Mouse (Mus musculus) forebrain, embryonic 14.5 days (tissue): ENCODE data around the gene Btg1. TPM values are rescaled to one million over a fixed set of nuclear protein-coding genes. Genes with fewer than 3 reads are reported as not detected.

Experiments used
- ATAC-seq: fragments of 200-750 bp; cut with Nextera tagmentation; 2 replicates; pipeline ENCODE4 v1.8.0; 2017; ENCODE audit warnings: mild to moderate bottlenecking, moderate library complexity
- DNase-seq: peaks from one replicate; pipeline ENCODE4 v3.0.0-alpha.2; 2015; ENCODE audit warnings: low spot score
- H3K27ac ChIP-seq: fragments of 300-500 bp; sonication (generic); 2 replicates; pipeline ENCODE4 v1.5.1; 2014; ENCODE audit warnings: low read depth, mild to moderate bottlenecking, control low read depth, low read length, moderate library complexity
- H3K27me3 ChIP-seq: fragments of 300-500 bp; sonication (generic); replicated peaks from 2 replicates; pipeline ENCODE4 v1.6.1; 2014; ENCODE audit warnings: low read length, control low read depth, mixed read lengths; ENCODE audit not compliant: control insufficient read depth, insufficient read depth
- H3K36me3 ChIP-seq: fragments of 300-500 bp; sonication (generic); 2 replicates; pipeline ENCODE4 v1.6.1; 2014; ENCODE audit warnings: low read length, control low read depth; ENCODE audit not compliant: control insufficient read depth, insufficient read depth
- H3K4me1 ChIP-seq: fragments of 300-500 bp; sonication (generic); 2 replicates; pipeline ENCODE4 v1.6.1; 2014; ENCODE audit warnings: antibody characterized with exemption, low read length, control low read depth; ENCODE audit not compliant: control insufficient read depth, insufficient read depth
- H3K4me2 ChIP-seq: fragments of 300-500 bp; sonication (generic); 2 replicates; pipeline ENCODE4 v1.6.1; 2014; ENCODE audit warnings: mild to moderate bottlenecking, control low read depth, low read length
- H3K4me3 ChIP-seq: fragments of 300-500 bp; sonication (generic); 2 replicates; pipeline ENCODE4 v1.5.1; 2014; ENCODE audit warnings: low read depth, low read length, control low read depth
- H3K9ac ChIP-seq: fragments of 300-500 bp; sonication (generic); 2 replicates; pipeline ENCODE4 v1.6.1; 2014; ENCODE audit warnings: mild to moderate bottlenecking, low read length, control low read depth, moderate library complexity
- H3K9me3 ChIP-seq: fragments of 300-500 bp; sonication (generic); replicated peaks from 2 replicates; pipeline ENCODE4 v1.6.1; 2016; ENCODE audit warnings: low read length, control low read depth, mixed read lengths; ENCODE audit not compliant: control insufficient read depth
- WGBS: fragments of 180-500 bp; shearing (Covaris S2); extraction: QIAGEN DNeasy Blood & Tissue Kit; methylation state at CpG from one replicate; pipeline ENCODE4 v1.1.7; 2014; 5-methylcytosine and 5-hydroxymethylcytosine counted together
- polyA plus RNA-seq: library from polyadenylated mRNA; unstranded; fragments of >200 nt; fragmentation: Nextera tagmentation; extraction: Ambion mirVana; gene quantifications from 2 replicates; pipeline ENCODE4 v1.2.1, GENCODE M21; 2014

The Btg1 gene
- polyA plus RNA-seq, 1 experiment from 2014 or later = 73.8 TPM

GRCm38 (mm10) chr10:96625682-96626081 lies 8.9 kb downstream of the Btg1 start:
- ATAC-seq = no peak
- peaks cover 26% of the 10 kb centered on the region; the same call in 1 of the 2 replicates for H3K36me3 ChIP-seq
- WGBS = 79% methylated on average over 4 of the region's 4 CpGs
- H3K9me3 ChIP-seq = no peaks in the 10 kb centered on the region
- H3K9ac ChIP-seq = no peak overlapping the region
- H3K27me3 ChIP-seq = no peaks in the 10 kb centered on the region
- H3K27ac ChIP-seq = no peak overlapping the region
- H3K4me3 ChIP-seq = no peak overlapping the region
- no peak for DNase-seq
- H3K4me1 ChIP-seq = peaks cover 37% of the 10 kb centered on the region
- peak overlapping the region; percentile 82; the same call in 1 of the 2 replicates for H3K4me2 ChIP-seq

GRCm38 (mm10) chr10:96626120-96626750 lies 9.4 kb downstream of the Btg1 start:
- no peak for ATAC-seq
- no peaks in the 10 kb centered on the region for H3K27me3 ChIP-seq
- WGBS = 96% methylated on average over 10 of the region's 10 CpGs
- no peak overlapping the region for H3K4me2 ChIP-seq
- DNase-seq = no peak
- H3K4me1 ChIP-seq = peaks cover 33% of the 10 kb centered on the region
- H3K4me3 ChIP-seq = no peak overlapping the region
- H3K36me3 ChIP-seq = peaks cover 26% of the 10 kb centered on the region; the same call in 1 of the 2 replicates
- H3K27ac ChIP-seq = no peak overlapping the region
- H3K9me3 ChIP-seq = no peaks in the 10 kb centered on the region
- no peak overlapping the region for H3K9ac ChIP-seq

GRCm38 (mm10) chr10:96627332-96627731 lies 10.5 kb downstream of the Btg1 start:
- ATAC-seq = no peak
- Histone ChIP-seq H3K4me2 (no peak overlapping the region), H3K9me3 (no peaks in the 10 kb centered on the region), H3K27ac (no peak overlapping the region), H3K36me3 (peaks cover 23% of the 10 kb centered on the region; the same call in 1 of the 2 replicates), H3K27me3 (no peaks in the 10 kb centered on the region), H3K9ac (no peak overlapping the region), H3K4me1 (peaks cover 24% of the 10 kb centered on the region), H3K4me3 (no peak overlapping the region)
- WGBS = 96% methylated on average over 10 of the region's 10 CpGs
- no peak for DNase-seq

- Histone ChIP-seq H3K27me3 (no peaks in the 10 kb centered on the region), H3K36me3 (peaks cover 19% of the 10 kb centered on the region; the same call in 1 of the 2 replicates), H3K27ac (no peak overlapping the region), H3K4me1 (peaks cover 14% of the 10 kb centered on the region), H3K9ac (no peak overlapping the region), H3K4me2 (no peak overlapping the region), H3K9me3 (no peaks in the 10 kb centered on the region), H3K4me3 (no peak overlapping the region)
- no peak for DNase-seq
- 84% methylated on average over 16 of the region's 16 CpGs for WGBS
- ATAC-seq = 0 out of 2 replicates have a peak, but pooled peaks have one; percentile 16
These were observed 11.5 kb downstream of the Btg1 start for GRCm38 (mm10) chr10:96628100-96628912.

GRCm38 (mm10) chr10:96628913-96629199 lies 12.1 kb downstream of the Btg1 start:
- H3K9ac ChIP-seq = no peak overlapping the region
- H3K4me2 ChIP-seq = no peak overlapping the region
- peaks cover 10% of the 10 kb centered on the region for H3K4me1 ChIP-seq

GRCm38 (mm10) chr10:96630110-96630509 lies 13.3 kb downstream of the Btg1 start:
- DNase-seq (no peak), ATAC-seq (no peak)
- Histone ChIP-seq H3K27ac (no peak overlapping the region), H3K9ac (no peak overlapping the region), H3K4me2 (no peak overlapping the region), H3K9me3 (no peaks in the 10 kb centered on the region), H3K4me1 (0 out of 2 replicates have a peak, but pooled peaks cover 3% of the 10 kb centered on the region), H3K27me3 (no peaks in the 10 kb centered on the region), H3K4me3 (no peak overlapping the region), H3K36me3 (peaks cover 9% of the 10 kb centered on the region; the same call in 1 of the 2 replicates)
- 83% methylated on average over 5 of the region's 5 CpGs for WGBS

More at GRCm38 (mm10) chr10:96628913-96629199, 12.1 kb downstream of the Btg1 start:
- H3K36me3 ChIP-seq = peaks cover 17% of the 10 kb centered on the region; the same call in 1 of the 2 replicates
- H3K4me3 ChIP-seq = no peak overlapping the region
- no peak overlapping the region for H3K27ac ChIP-seq
- H3K9me3 ChIP-seq = no peaks in the 10 kb centered on the region
- DNase-seq (no peak), ATAC-seq (no peak)
- 89% methylated on average over 7 of the region's 7 CpGs for WGBS
- H3K27me3 ChIP-seq = no peaks in the 10 kb centered on the region

- H3K4me2 ChIP-seq = no peak overlapping the region
- H3K9ac ChIP-seq = no peak overlapping the region
- H3K4me1 ChIP-seq = 0 out of 2 replicates have a peak, but pooled peaks cover 3% of the 10 kb centered on the region
- H3K4me3 ChIP-seq = no peak overlapping the region
- ATAC-seq (no peak), DNase-seq (no peak)
- 73% methylated on average over 9 of the region's 9 CpGs for WGBS
- no peaks in the 10 kb centered on the region for H3K27me3 ChIP-seq
- H3K36me3 ChIP-seq = peaks cover 9% of the 10 kb centered on the region; the same call in 1 of the 2 replicates
- H3K9me3 ChIP-seq = no peaks in the 10 kb centered on the region
- no peak overlapping the region for H3K27ac ChIP-seq
These were observed 14.4 kb downstream of the Btg1 start for GRCm38 (mm10) chr10:96631066-96631711.

GRCm38 (mm10) chr10:96632271-96633144 lies 15.7 kb downstream of the Btg1 start:
- peaks cover 9% of the 10 kb centered on the region; the same call in 1 of the 2 replicates for H3K36me3 ChIP-seq
- DNase-seq (no peak), ATAC-seq (no peak)
- H3K9me3 ChIP-seq = no peaks in the 10 kb centered on the region
- H3K4me2 ChIP-seq = no peak overlapping the region
- H3K27me3 ChIP-seq = no peaks in the 10 kb centered on the region
- H3K4me1 ChIP-seq = no peaks in the 10 kb centered on the region
- H3K4me3 ChIP-seq = no peak overlapping the region
- no peak overlapping the region for H3K9ac ChIP-seq
- no peak overlapping the region for H3K27ac ChIP-seq
- 86% methylated on average over 12 of the region's 12 CpGs for WGBS
